Mouse (Mus musculus) stomach, postnatal 0 days (tissue): ENCODE measurements around the gene Lrp3. TPM values are rescaled to one million over a fixed set of nuclear protein-coding genes. Genes with fewer than 3 reads are reported as not detected.

Source experiments
- ATAC-seq: fragments of 200-750 bp; cut with Nextera tagmentation; 2 replicates; pipeline ENCODE4 v1.8.0; 2017; ENCODE audit not compliant: low FRiP score, low TSS enrichment
- DNase-seq: peaks from one replicate; pipeline ENCODE4 v3.0.0-alpha.2; 2016; ENCODE audit warnings: low spot score
- H3K27ac ChIP-seq: fragments of 300-500 bp; sonication (generic); replicated peaks from 2 replicates; pipeline ENCODE4 v1.5.1; 2014; ENCODE audit warnings: mild to moderate bottlenecking, control low read depth
- H3K27me3 ChIP-seq: fragments of 300-500 bp; sonication (generic); 2 replicates; pipeline ENCODE4 v1.6.1; 2014; ENCODE audit warnings: low read length; ENCODE audit not compliant: control insufficient read depth, insufficient read depth
- H3K36me3 ChIP-seq: fragments of 300-500 bp; sonication (generic); 2 replicates; pipeline ENCODE4 v1.6.1; 2014; ENCODE audit warnings: low read length, mixed read lengths; ENCODE audit not compliant: control insufficient read depth, insufficient read depth
- H3K4me1 ChIP-seq: fragments of 300-500 bp; sonication (generic); replicated peaks from 2 replicates; pipeline ENCODE4 v1.6.1; 2014; ENCODE audit warnings: antibody characterized with exemption; ENCODE audit not compliant: control insufficient read depth, insufficient read depth
- H3K4me2 ChIP-seq: fragments of 300-500 bp; sonication (generic); replicated peaks from 2 replicates; pipeline ENCODE4 v1.6.1; 2014; ENCODE audit warnings: low read depth, mild to moderate bottlenecking, control low read depth, moderate library complexity
- H3K4me3 ChIP-seq: fragments of 300-500 bp; sonication (generic); 2 replicates; pipeline ENCODE4 v1.5.1; 2014; ENCODE audit warnings: low read depth, low read length, control low read depth
- H3K9ac ChIP-seq: fragments of 300-500 bp; sonication (generic); 2 replicates; pipeline ENCODE4 v1.6.1; 2014; ENCODE audit warnings: mild to moderate bottlenecking, low read length, control low read depth, mixed read lengths
- H3K9me3 ChIP-seq: fragments of 300-500 bp; sonication (generic); 2 replicates; pipeline ENCODE4 v1.6.1; 2016; ENCODE audit warnings: low read length; ENCODE audit not compliant: control insufficient read depth
- CTCF ChIP-seq: IDR thresholded peaks from 2 replicates; pipeline ENCODE4 v1.5.1; 2016; ENCODE audit warnings: antibody characterized with exemption, low read depth, mild to moderate bottlenecking, moderate library complexity
- EP300 ChIP-seq: optimal IDR thresholded peaks from 2 replicates; pipeline ENCODE3; 2016; ENCODE audit warnings: antibody characterized with exemption
- WGBS: fragments of 180-500 bp; shearing (Covaris S2); extraction: QIAGEN DNeasy Blood & Tissue Kit; methylation state at CpG from one replicate; pipeline ENCODE4 v1.1.7; 2014; 5-methylcytosine and 5-hydroxymethylcytosine counted together
- polyA plus RNA-seq: library from polyadenylated mRNA; unstranded; fragments of >200 nt; fragmentation: Nextera tagmentation; extraction: Ambion mirVana; gene quantifications from 2 replicates; pipeline ENCODE4 v1.2.1, GENCODE M21; 2015

Lrp3 gene
- polyA plus RNA-seq, 1 experiment from 2014 or later, result 1.6 TPM

GRCm38 (mm10) chr7:35157512-35157911, 57.8 kb downstream of the Lrp3 start:
- Histone ChIP-seq H3K4me3 (no peak overlapping the region), H3K9me3 (no peaks in the 10 kb centered on the region), H3K9ac (no peak overlapping the region), H3K36me3 (no peaks in the 10 kb centered on the region), H3K4me1 (no peaks in the 10 kb centered on the region), H3K4me2 (no peak overlapping the region), H3K27me3 (no peaks in the 10 kb centered on the region), H3K27ac (no peak overlapping the region)
- DNase-seq (no peak), ATAC-seq (no peak)
- TF ChIP-seq EP300 (no peak), CTCF (no peak)
- WGBS, result 52% methylated on average over 3 of the region's 3 CpGs

GRCm38 (mm10) chr7:35156561-35157477, 58.5 kb downstream of the Lrp3 start:
- H3K9ac ChIP-seq, result no peak overlapping the region
- ATAC-seq, result no peak
- WGBS, result 56% methylated on average over 16 of the region's 16 CpGs

GRCm38 (mm10) chr7:35154449-35154848, 60.8 kb downstream of the Lrp3 start:
- ATAC-seq, result no peak
- no peak for DNase-seq
- no peak overlapping the region for H3K27ac ChIP-seq
- H3K4me1 ChIP-seq, result no peaks in the 10 kb centered on the region
- H3K36me3 ChIP-seq, result no peaks in the 10 kb centered on the region
- 64% methylated on average over 12 of the region's 12 CpGs for WGBS
- no peak overlapping the region for H3K9ac ChIP-seq
- no peak for TF ChIP-seq EP300
- TF ChIP-seq CTCF, result no peak
- H3K4me2 ChIP-seq, result no peak overlapping the region
- no peaks in the 10 kb centered on the region for H3K27me3 ChIP-seq
- H3K9me3 ChIP-seq, result no peaks in the 10 kb centered on the region
- no peak overlapping the region for H3K4me3 ChIP-seq

More at GRCm38 (mm10) chr7:35156561-35157477, 58.5 kb downstream of the Lrp3 start:
- H3K4me2 ChIP-seq, result no peak overlapping the region
- H3K27ac ChIP-seq, result no peak overlapping the region
- no peaks in the 10 kb centered on the region for H3K27me3 ChIP-seq
- H3K36me3 ChIP-seq, result no peaks in the 10 kb centered on the region
- H3K4me3 ChIP-seq, result no peak overlapping the region
- no peak for TF ChIP-seq EP300
- no peak for TF ChIP-seq CTCF
- no peaks in the 10 kb centered on the region for H3K4me1 ChIP-seq
- no peaks in the 10 kb centered on the region for H3K9me3 ChIP-seq
- DNase-seq, result no peak

GRCm38 (mm10) chr7:35150860-35151259, 64.4 kb downstream of the Lrp3 start:
- WGBS, result 84% methylated on average over 5 of the region's 5 CpGs
- DNase-seq (no peak), ATAC-seq (no peak)
- Histone ChIP-seq H3K9me3 (no peaks in the 10 kb centered on the region), H3K9ac (no peak overlapping the region), H3K27ac (no peak overlapping the region), H3K27me3 (no peaks in the 10 kb centered on the region), H3K4me2 (no peak overlapping the region), H3K4me1 (no peaks in the 10 kb centered on the region), H3K36me3 (no peaks in the 10 kb centered on the region), H3K4me3 (no peak overlapping the region)
- TF ChIP-seq EP300 (no peak), CTCF (no peak)

Other genes starting within 250 kb of the Lrp3 start
- 27.9 and 29.7 TPM in 2 replicates for gene Cebpg, start 158.9 kb downstream of the Lrp3 start, polyA plus RNA-seq
- gene Cebpa, start 96.2 kb downstream of the Lrp3 start, polyA plus RNA-seq, result 8.8 and 11.3 TPM in 2 replicates
- gene Slc7a10, start 29.1 kb downstream of the Lrp3 start, polyA plus RNA-seq, result 0.82 and 0.98 TPM in 2 replicates
- 9.1 and 9.3 TPM in 2 replicates for gene Gpatch1, start 102.9 kb upstream of the Lrp3 start, polyA plus RNA-seq
- 23.1 and 24.4 TPM in 2 replicates for gene Rhpn2, start 118.7 kb upstream of the Lrp3 start, polyA plus RNA-seq
- gene Faap24, start 181.3 kb upstream of the Lrp3 start, polyA plus RNA-seq, result 8.8 and 9.3 TPM in 2 replicates
- 11.7 and 12.3 TPM in 2 replicates for gene Cep89, start 181.5 kb upstream of the Lrp3 start, polyA plus RNA-seq
- gene Slc7a9, start 233.3 kb upstream of the Lrp3 start, polyA plus RNA-seq, result 0.13 and 0.30 TPM in 2 replicates